Mouse (Mus musculus) lung, postnatal 36 days (tissue): ENCODE measurements around the gene Cit.

Source experiments
- DNase-seq: peaks from one replicate; pipeline ENCODE4 v3.0.0; 2022; ENCODE audit warnings: mixed read lengths

The Cit gene

GRCm38 (mm10) chr5:115918597-115919351 is 73.7 kb downstream of the Cit start:
- DNase-seq: no peak

GRCm38 (mm10) chr5:115921990-115922389 is 76.9 kb downstream of the Cit start:
- no peak for DNase-seq

GRCm38 (mm10) chr5:115924946-115925345 is 79.9 kb downstream of the Cit start:
- DNase-seq: no peak

DNA sequence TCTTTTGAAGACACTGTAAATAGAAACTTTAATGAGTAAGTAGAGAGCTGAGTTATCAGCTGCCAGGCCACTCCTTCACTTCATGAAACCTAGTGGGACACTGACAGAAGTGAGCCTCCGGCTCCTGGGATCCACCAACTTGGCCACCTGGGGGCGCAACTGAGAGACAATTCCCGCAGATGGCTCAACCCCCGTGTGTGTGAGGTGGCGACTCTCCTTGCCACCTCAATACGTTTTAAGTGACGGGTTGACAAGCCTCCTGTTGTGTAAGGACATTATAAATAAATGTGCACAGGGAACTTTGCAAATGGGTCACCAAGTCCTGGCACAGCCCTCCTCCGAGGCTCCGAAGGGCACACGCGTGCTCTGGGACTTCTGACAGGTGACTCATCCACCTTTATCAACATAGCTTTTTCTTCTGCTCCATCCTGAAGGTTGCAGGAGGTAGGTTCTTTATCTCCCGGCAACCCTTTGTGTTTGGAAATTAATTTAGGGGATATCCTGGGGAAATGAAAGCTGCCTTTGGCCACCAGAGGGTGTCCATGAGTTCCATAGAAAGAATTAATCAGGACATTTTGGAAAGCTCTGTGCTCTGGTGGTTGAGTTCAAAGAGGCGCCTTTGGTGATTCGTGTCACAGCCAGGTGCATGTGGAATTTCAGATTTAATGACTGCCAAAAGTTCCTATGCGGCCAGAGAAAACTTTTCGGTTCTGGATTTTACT is 83.9 kb downstream of the Cit start:
- DNase-seq: peak; percentile 32

DNA sequence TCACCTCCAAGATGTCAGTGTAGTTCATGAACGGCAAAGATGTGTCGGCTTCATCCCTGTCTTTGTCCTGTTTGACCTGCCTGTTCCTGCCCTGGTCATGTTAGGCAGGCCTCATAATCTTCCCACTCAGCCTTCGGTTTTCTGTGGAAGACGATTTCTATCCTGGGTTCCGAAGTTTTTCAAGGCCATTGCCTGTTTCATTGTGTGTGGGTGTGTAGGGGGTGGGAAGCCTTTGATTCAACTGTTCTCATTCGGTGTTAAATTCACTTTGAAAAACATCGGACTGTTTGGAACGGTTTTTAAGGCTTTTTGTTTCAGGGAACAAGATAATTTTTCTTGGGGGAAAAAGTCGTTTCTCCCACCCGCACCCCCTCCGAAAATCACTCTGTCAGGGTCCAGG is 87.2 kb downstream of the Cit start:
- DNase-seq: no peak

DNA sequence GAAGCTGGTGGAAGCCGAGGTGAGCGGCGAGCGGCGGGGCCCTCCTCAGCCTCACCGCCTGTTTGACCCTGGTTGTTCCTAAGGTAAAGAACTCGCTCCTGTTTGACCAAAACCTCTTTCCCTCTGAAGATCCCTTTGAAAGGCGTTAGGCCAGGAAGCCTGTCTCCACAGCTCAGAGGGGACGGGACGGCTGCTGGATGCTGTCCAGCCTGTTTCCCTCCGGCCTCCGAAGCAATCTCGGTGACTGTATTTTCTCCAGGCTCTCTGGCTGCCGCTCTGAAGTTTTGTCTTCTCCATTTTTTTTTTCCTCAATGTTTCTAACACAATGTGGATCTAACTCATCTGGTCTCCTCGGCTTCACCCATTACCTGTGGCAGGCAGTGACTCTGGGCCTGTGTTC is 91.8 kb downstream of the Cit start:
- DNase-seq: no peak

- no peak for DNase-seq
Measured at GRCm38 (mm10) chr5:115937566-115937965, 92.5 kb downstream of the Cit start.

GRCm38 (mm10) chr5:115938999-115939398 is 93.9 kb downstream of the Cit start:
- DNase-seq: no peak

- DNase-seq: no peak
Measured at GRCm38 (mm10) chr5:115942389-115942788, 97.3 kb downstream of the Cit start.

- no peak for DNase-seq
Measured at GRCm38 (mm10) chr5:115944791-115945490, 99.9 kb downstream of the Cit start.

DNA sequence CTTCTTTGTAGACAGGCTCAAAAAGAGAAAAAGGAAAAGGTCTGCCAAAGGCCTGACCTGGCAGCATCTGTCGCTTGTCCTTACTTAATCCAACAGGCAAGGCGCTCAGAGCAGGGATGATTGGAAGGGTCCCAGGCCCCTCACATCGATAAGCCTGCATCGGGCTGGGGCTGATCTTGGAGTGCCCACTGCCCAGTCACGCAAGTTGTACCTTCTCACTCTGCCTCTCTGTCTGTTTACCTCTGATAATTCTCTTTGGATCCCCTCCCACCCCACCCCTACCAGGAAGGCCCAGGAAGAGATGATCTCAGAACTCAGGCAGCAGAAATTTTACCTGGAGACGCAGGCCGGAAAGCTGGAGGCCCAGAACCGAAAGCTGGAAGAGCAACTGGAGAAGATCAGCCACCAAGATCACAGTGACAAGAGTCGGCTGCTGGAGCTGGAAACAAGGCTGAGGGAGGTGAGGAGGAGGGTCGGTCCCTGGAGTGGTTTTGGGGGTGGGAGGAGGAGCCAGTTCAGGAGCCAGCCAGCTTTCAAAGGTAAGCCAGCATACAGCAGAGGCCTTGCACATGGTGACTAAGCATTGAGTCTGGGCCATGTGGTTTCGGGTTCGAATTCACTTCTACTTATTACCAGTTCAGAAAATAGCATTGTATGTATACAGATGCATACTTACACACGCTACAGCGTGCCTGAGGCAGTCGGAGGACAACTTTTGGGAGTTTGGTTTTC is 102.7 kb downstream of the Cit start:
- no peak for DNase-seq

- DNase-seq: no peak
Measured at GRCm38 (mm10) chr5:115950936-115951335, 105.9 kb downstream of the Cit start.

DNA sequence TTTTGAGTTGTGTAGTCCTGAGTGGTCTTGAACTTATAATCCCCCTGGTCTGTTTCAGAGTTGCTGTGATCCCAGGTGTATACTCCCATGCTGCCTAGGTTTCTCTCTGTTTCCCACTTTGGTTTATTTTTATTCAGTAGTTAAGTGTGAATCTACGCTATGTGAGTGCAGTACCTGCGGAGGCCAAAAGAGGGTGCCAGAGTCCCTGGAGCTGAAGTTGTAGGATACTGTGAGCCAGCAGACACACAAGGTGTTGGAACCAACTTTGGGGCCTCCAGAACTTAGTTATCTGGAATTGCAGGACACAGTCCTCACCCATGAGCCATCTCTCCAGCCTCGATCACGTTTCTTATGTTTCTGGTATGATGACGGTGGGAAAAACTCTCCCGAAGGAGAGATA is 108.1 kb downstream of the Cit start:
- peak; percentile 14 for DNase-seq

DNA sequence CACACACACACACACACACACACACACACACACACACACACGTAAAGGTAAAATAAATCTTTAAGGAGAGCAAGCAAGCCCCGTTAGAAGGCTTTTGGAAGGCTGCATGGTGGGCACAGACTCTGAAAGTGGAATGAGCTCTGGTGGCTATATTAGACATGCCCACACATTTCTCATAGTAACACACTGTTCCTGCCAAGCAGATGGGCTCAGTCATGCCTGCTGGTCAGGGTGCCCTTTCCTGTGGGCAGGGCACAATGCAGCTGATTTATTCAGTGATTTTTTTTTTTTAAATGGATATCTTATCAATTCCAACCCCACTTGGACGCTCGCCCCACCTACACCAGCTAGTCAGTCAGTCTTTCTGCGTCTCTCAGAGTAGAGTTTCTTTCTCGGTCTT is 109.0 kb downstream of the Cit start:
- no peak for DNase-seq

GRCm38 (mm10) chr5:115954549-115954948 is 109.5 kb downstream of the Cit start:
- no peak for DNase-seq

- DNase-seq: no peak
Measured at GRCm38 (mm10) chr5:115955131-115955530, 110.1 kb downstream of the Cit start.

- no peak for DNase-seq
Measured at GRCm38 (mm10) chr5:115956048-115956447, 111.0 kb downstream of the Cit start.

DNA sequence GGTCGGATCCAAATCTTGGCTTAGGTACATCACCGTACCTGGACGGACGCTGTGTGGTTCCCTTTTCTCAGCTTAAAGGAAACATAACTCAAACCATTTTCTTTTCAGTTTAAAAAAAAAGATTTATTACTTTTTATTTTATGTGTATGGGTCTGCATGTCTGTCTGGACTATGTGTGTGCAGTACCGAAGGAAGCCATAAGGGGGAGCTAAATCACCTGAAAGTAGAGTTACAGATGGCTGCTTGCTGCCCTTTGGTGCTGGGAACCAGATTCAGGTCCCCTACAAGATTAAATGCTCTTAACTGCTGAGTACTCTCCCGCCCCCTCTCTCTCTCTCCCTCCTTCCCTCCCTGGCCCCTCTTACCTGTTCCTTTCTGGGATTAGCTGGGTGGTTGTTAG is 112.1 kb downstream of the Cit start:
- DNase-seq: no peak

- DNase-seq: no peak
Measured at GRCm38 (mm10) chr5:115958344-115958743, 113.3 kb downstream of the Cit start.

GRCm38 (mm10) chr5:115958814-115959213 is 113.7 kb downstream of the Cit start:
- no peak for DNase-seq

DNA sequence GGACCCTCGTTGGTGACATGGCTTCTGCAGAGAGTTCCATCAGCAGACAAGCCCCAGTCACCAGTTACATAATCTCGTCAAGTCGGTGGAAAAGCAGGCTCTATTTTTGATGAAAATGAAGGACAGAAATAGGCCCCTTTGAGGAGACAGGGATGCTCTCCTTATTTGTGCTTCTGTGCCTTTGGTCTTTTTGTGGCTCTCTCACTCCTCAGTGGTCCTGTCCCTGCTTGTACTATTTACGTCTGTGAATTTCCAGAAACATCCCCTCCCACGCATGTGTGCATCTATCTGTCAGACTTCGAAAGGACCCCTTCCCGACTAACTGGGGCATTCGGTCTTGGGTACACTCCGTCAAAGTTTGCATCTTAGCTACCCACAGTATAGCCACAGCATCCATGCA is 116.7 kb downstream of the Cit start:
- no peak for DNase-seq

DNA sequence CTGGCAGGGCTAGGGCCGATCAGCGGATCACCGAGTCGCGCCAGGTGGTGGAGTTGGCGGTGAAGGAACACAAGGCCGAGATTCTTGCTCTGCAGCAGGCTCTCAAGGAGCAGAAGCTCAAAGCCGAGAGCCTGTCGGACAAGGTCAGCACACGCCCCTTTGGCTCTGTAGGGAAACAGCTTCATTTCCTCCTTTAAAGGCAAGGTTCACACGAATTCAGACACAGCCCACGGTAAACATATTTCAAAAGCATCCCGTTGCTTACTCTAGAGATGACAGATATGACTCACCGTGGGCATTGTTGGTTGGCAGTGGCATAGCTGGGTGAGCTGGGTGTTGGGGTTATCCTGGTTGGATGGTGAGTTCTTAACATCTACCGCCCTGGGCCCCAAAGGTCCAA is 126.2 kb downstream of the Cit start:
- peak; percentile 55 for DNase-seq

DNA sequence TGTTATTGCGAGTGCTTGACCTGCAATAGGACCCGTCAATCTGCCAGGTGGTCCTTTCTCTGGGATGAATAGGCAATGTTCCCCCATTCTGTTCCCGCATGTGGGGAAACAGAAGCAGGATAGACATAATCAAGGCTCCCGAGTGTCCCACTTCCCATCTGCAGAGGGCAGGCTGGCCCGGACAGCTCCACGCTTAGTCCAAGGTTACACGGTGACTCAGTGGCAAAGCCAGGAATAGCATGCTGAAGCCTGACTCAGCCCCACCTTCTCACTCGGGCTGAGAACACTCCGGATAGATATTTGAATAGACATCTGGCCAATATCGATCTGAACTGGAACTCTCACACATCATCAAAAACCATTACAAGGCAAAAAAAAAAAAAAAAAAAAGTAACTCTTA is 130.6 kb downstream of the Cit start:
- no peak for DNase-seq
